Mouse (Mus musculus) heart, adult 2 months (tissue): ENCODE results near the gene Sim2. TPM values are rescaled to one million over a fixed set of nuclear protein-coding genes. Genes with fewer than 3 reads are reported as not detected.

ENCODE experiments used
- DNase-seq, 2 experiments: peaks; one replicate each; pipeline ENCODE4 v3.0.0; 2021
- H3K27ac ChIP-seq: fragments of 200-600 bp; 2 replicates; pipeline ENCODE4 v1.8.1; 2022
- H3K27me3 ChIP-seq: fragments of 200-500 bp; 2 replicates; pipeline ENCODE4 v1.6.1; 2012; ENCODE audit warnings: mild to moderate bottlenecking, low read length, inconsistent platforms, mixed read lengths; ENCODE audit not compliant: control insufficient read depth, insufficient read depth
- H3K36me3 ChIP-seq: fragments of 200-500 bp; 2 replicates; pipeline ENCODE4 v1.6.1; 2012; ENCODE audit warnings: low read length, inconsistent platforms; ENCODE audit not compliant: control insufficient read depth, insufficient read depth
- H3K4me1 ChIP-seq: fragments of 200-500 bp; 2 replicates; pipeline ENCODE4 v1.6.1; 2011; ENCODE audit warnings: low read length; ENCODE audit not compliant: control insufficient read depth, insufficient read depth
- H3K4me3 ChIP-seq: fragments of 200-600 bp; 2 replicates; pipeline ENCODE4 v1.8.1; 2022
- H3K79me2 ChIP-seq: fragments of 200-500 bp; replicated peaks from 2 replicates; pipeline ENCODE4 v1.6.1; 2012; ENCODE audit warnings: mild to moderate bottlenecking, inconsistent platforms, low read length, moderate library complexity, mixed read lengths; ENCODE audit not compliant: control insufficient read depth, insufficient read depth
- H3K9ac ChIP-seq: fragments of 200-500 bp; 2 replicates; pipeline ENCODE4 v1.6.1; 2012; ENCODE audit warnings: low read depth, mild to moderate bottlenecking, control low read depth, inconsistent platforms, low read length, mixed read lengths
- CTCF ChIP-seq: fragments of 200-600 bp; IDR thresholded peaks from 2 replicates; pipeline ENCODE4 v1.8.1; 2022; ENCODE audit warnings: antibody characterized with exemption, mild to moderate bottlenecking, moderate library complexity
- EP300 ChIP-seq: fragments of 200-500 bp; IDR thresholded peaks from 2 replicates; pipeline ENCODE4 v1.6.1; 2011; ENCODE audit warnings: low read depth, low read length, control low read depth; ENCODE audit not compliant: insufficient read depth
- POLR2A ChIP-seq: fragments of 200-500 bp; IDR thresholded peaks from 2 replicates; pipeline ENCODE4 v1.6.1; 2011; ENCODE audit warnings: mild to moderate bottlenecking, low read depth, low read length, control low read depth; ENCODE audit not compliant: insufficient read depth
- WGBS: fragments of 180-500 bp; shearing (Covaris S2); methylation state at CpG from one replicate; pipeline ENCODE4 v1.1.7; 2018; 5-methylcytosine and 5-hydroxymethylcytosine counted together
- intact Hi-C: fragments of 180-260 bp; cut with DNase I; formaldehyde crosslinking; loops from one replicate; pipeline ENCODE4 v1.15.1; 2025
- polyA plus RNA-seq: library from polyadenylated mRNA; depleted of rRNA; stranded (reverse); fragments of >200 nt; gene quantifications from 2 replicates; pipeline ENCODE4 v1.2.3, GENCODE M21; 2012
- total RNA-seq, 2 experiments: library from RNA; stranded (reverse); gene quantifications; 2 replicates each; pipeline ENCODE4 v1.2.3; 2021

The Sim2 gene
- total and polyA plus RNA-seq, 3 experiments: 0.12 TPM; not detected in 2

GRCm38 (mm10) chr16:94071468-94071867, 13.3 kb upstream of the Sim2 start:
- H3K4me3 ChIP-seq: no peak overlapping the region
- 47% methylated on average over 8 of the region's 8 CpGs for WGBS

GRCm38 (mm10) chr16:94075362-94076027, 9.2 kb upstream of the Sim2 start:
- intact Hi-C loops: no loop called here
- no peaks in the 10 kb centered on the region for H3K4me1 ChIP-seq
- peaks cover 18% of the 10 kb centered on the region for H3K27me3 ChIP-seq
- no peaks in the 10 kb centered on the region for H3K36me3 ChIP-seq
- no peak overlapping the region for H3K27ac ChIP-seq
- H3K4me3 ChIP-seq: no peak overlapping the region
- no peak for DNase-seq
- no peaks in the 10 kb centered on the region for H3K79me2 ChIP-seq
- TF ChIP-seq EP300: no peak
- TF ChIP-seq CTCF: no peak
- TF ChIP-seq POLR2A: no peak
- 48% methylated on average over 19 of the region's 19 CpGs for WGBS
- H3K9ac ChIP-seq: no peak overlapping the region

More at GRCm38 (mm10) chr16:94071468-94071867, 13.3 kb upstream of the Sim2 start:
- Histone ChIP-seq H3K27me3 (peaks cover 6% of the 10 kb centered on the region), H3K79me2 (no peaks in the 10 kb centered on the region), H3K9ac (no peak overlapping the region), H3K4me1 (no peaks in the 10 kb centered on the region), H3K27ac (no peak overlapping the region), H3K36me3 (no peaks in the 10 kb centered on the region)
- TF ChIP-seq CTCF: no peak
- TF ChIP-seq POLR2A: no peak
- no peak for TF ChIP-seq EP300
- intact Hi-C loops: no loop called here
- no peak for DNase-seq

GRCm38 (mm10) chr16:94078318-94079074, 6.2 kb upstream of the Sim2 start:
- WGBS: 7% methylated on average over 23 of the region's 23 CpGs
- no peak overlapping the region for H3K4me3 ChIP-seq
- DNase-seq: no peak
- no peaks in the 10 kb centered on the region for H3K36me3 ChIP-seq
- intact Hi-C loops: no loop called here
- no peaks in the 10 kb centered on the region for H3K4me1 ChIP-seq
- no peaks in the 10 kb centered on the region for H3K79me2 ChIP-seq
- TF ChIP-seq EP300 (no peak), POLR2A (no peak), CTCF (no peak)
- H3K27ac ChIP-seq: no peak overlapping the region
- H3K9ac ChIP-seq: no peak overlapping the region
- peaks cover 24% of the 10 kb centered on the region for H3K27me3 ChIP-seq

GRCm38 (mm10) chr16:94079075-94079855, 5.5 kb upstream of the Sim2 start:
- H3K4me3 ChIP-seq: no peak overlapping the region
- DNase-seq: peak in 1 of 2 experiments; percentile 28
- intact Hi-C loops: no loop called here
- H3K9ac ChIP-seq: no peak overlapping the region
- H3K4me1 ChIP-seq: no peaks in the 10 kb centered on the region
- TF ChIP-seq EP300 (no peak), POLR2A (no peak), CTCF (no peak)
- H3K27me3 ChIP-seq: peaks cover 26% of the 10 kb centered on the region
- H3K27ac ChIP-seq: no peak overlapping the region
- no peaks in the 10 kb centered on the region for H3K79me2 ChIP-seq
- WGBS: 4% methylated on average over 47 of the region's 47 CpGs
- H3K36me3 ChIP-seq: no peaks in the 10 kb centered on the region

GRCm38 (mm10) chr16:94079856-94080555, 4.7 kb upstream of the Sim2 start:
- H3K27ac ChIP-seq: no peak overlapping the region
- TF ChIP-seq POLR2A (no peak), CTCF (no peak)
- H3K27me3 ChIP-seq: peaks cover 31% of the 10 kb centered on the region
- no peaks in the 10 kb centered on the region for H3K36me3 ChIP-seq
- intact Hi-C loops: no loop called here
- DNase-seq: no peak
- H3K9ac ChIP-seq: no peak overlapping the region
- no peaks in the 10 kb centered on the region for H3K4me1 ChIP-seq
- H3K79me2 ChIP-seq: no peaks in the 10 kb centered on the region
- 11% methylated on average over 13 of the region's 13 CpGs for WGBS
- no peak overlapping the region for H3K4me3 ChIP-seq
